Mouse (Mus musculus): ENCODE measurements around the gene Ascl5.

DNA sequence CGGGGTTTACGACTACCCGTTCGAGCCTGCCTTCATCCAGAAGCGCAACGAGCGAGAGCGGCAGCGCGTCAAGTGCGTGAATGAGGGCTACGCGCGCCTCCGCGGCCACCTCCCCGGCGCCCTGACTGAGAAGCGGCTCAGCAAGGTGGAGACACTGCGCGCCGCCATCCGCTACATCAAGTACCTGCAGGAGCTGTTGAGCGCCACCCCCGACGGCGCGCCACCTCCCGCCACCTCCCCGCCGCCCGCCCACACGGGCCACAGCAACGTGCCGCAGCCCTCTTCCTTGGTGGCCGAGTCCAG is 360 bp downstream of the Ascl5 start:
- no peak for TF ChIP-seq CTCF (IDR thresholded peaks at IDR 0.05; ENCODE audit: extremely low read depth, insufficient read depth, insufficient read length, insufficient replicate concordance)
- TF ChIP-seq POLR2A (IDR thresholded peaks at IDR 0.05; ENCODE audit: low read depth, low read length) = no peak
